In genomic region chr11:114668301-114668710, GRCm38 (mm10) we compare ENCODE assay signal across 8 mouse cellular contexts. TPM values are rescaled to one million over a fixed set of nuclear protein-coding genes. Genes with fewer than 3 reads are reported as not detected.
DNase-seq lines count a peak whose midpoint lies in the region; ATAC-seq and TF ChIP-seq lines count a peak whose summit lies in the region.

Gene Rpl38, plus strand, starts transcription at chr11:114668524.

- peak; percentile 69 for TF ChIP-seq CTCF in C2C12 (IDR thresholded peaks at IDR 0.05; ENCODE audit: control insufficient read depth, insufficient read depth, insufficient read length)
- peak; percentile 74 for TF ChIP-seq CTCF in brain, embryonic 14.5 days (IDR thresholded peaks at IDR 0.05; ENCODE audit: borderline replicate concordance, extremely low read depth, insufficient read depth, insufficient read length)
- TF ChIP-seq CTCF in spleen, adult 2 months (IDR thresholded peaks at IDR 0.05; ENCODE audit: extremely low read depth, insufficient read depth, insufficient read length, insufficient replicate concordance) = peak; percentile 61; the same call in 1 of the 2 replicates

- peak within 1 kb of the TSS; percentile 98 for H3K9ac ChIP-seq in kidney, embryonic 14.5 days (ENCODE audit: low read depth, low read length)
- peak within 1 kb of the TSS; percentile 90 for H3K9ac ChIP-seq in limb, embryonic 14.5 days (ENCODE audit: low read depth, low read length, severe bottlenecking)
- H3K9ac ChIP-seq in midbrain, embryonic 16.5 days (ENCODE audit: low read depth, low read length) = peak within 1 kb of the TSS; percentile 78

- H3K4me3 ChIP-seq in C2C12 (ENCODE audit: insufficient read depth, poor library complexity, severe bottlenecking) = peak within 1 kb of the TSS; percentile 92
- peak within 1 kb of the TSS; percentile 95 for H3K4me3 ChIP-seq in heart, embryonic 10.5 days
- H3K4me3 ChIP-seq in kidney, embryonic 14.5 days (ENCODE audit: low read length) = peak within 1 kb of the TSS; percentile 89
- H3K4me3 ChIP-seq in limb, embryonic 14.5 days (replicated peaks; ENCODE audit: low read length) = peak within 1 kb of the TSS; percentile 72
- peak within 1 kb of the TSS; percentile 68 for H3K4me3 ChIP-seq in midbrain, embryonic 16.5 days (ENCODE audit: low read depth, low read length)
- H3K4me3 ChIP-seq in spleen, adult 2 months (ENCODE audit: extremely low read depth, insufficient read depth, insufficient read length) = peak within 1 kb of the TSS; percentile 83

- peak within 1 kb of the TSS; percentile 95 for H3K27ac ChIP-seq in heart, embryonic 10.5 days
- H3K27ac ChIP-seq in kidney, embryonic 14.5 days (ENCODE audit: low read depth, low read length) = peak within 1 kb of the TSS; percentile 82
- peak within 1 kb of the TSS; percentile 90 for H3K27ac ChIP-seq in limb, embryonic 14.5 days (replicated peaks; ENCODE audit: low read depth, low read length)
- peak within 1 kb of the TSS; percentile 91 for H3K27ac ChIP-seq in midbrain, embryonic 16.5 days (ENCODE audit: low read length)
- H3K27ac ChIP-seq in spleen, adult 2 months (ENCODE audit: insufficient read depth, low read length) = peak within 1 kb of the TSS; percentile 75

- TF ChIP-seq POLR2A in brain, embryonic 14.5 days (IDR thresholded peaks at IDR 0.05; ENCODE audit: borderline replicate concordance, extremely low read depth, insufficient read depth, insufficient read length, poor library complexity, severe bottlenecking) = peak; percentile 70; the same call in 1 of the 2 replicates
- TF ChIP-seq POLR2A in limb, embryonic 14.5 days (IDR thresholded peaks at IDR 0.05; ENCODE audit: borderline replicate concordance, extremely low read depth, insufficient read depth, insufficient read length) = peak; percentile 91; the same call in 1 of the 2 replicates
- TF ChIP-seq POLR2A in spleen, adult 2 months (IDR thresholded peaks at IDR 0.05; ENCODE audit: low read depth, low read length) = peak; percentile 93

- peak; percentile 87 for ATAC-seq in erythroblast, adult 5-6 weeks (replicated peaks; ENCODE audit: low FRiP score, poor library complexity, severe bottlenecking)
- ATAC-seq in kidney, embryonic 14.5 days (ENCODE audit: low FRiP score, low TSS enrichment) = peak; percentile 84
- ATAC-seq in limb, embryonic 14.5 days (ENCODE audit: low FRiP score, low read depth) = peak; percentile 88
- peak; percentile 87 for ATAC-seq in midbrain, embryonic 16.5 days

- H3K4me1 ChIP-seq in heart, embryonic 10.5 days = peaks cover 17% of the 10 kb centered on the region
- H3K4me1 ChIP-seq in kidney, embryonic 14.5 days (ENCODE audit: control insufficient read depth, insufficient read depth, low read length) = peaks cover 10% of the 10 kb centered on the region; the same call in 1 of the 2 replicates
- H3K4me1 ChIP-seq in limb, embryonic 14.5 days (ENCODE audit: control insufficient read depth, insufficient read depth, low read length) = peaks cover 11% of the 10 kb centered on the region
- peaks cover 16% of the 10 kb centered on the region for H3K4me1 ChIP-seq in midbrain, embryonic 16.5 days (ENCODE audit: control insufficient read depth, insufficient read depth, low read length)
- H3K4me1 ChIP-seq in spleen, adult 2 months (ENCODE audit: control insufficient read depth, insufficient read depth, insufficient read length) = peaks cover 7% of the 10 kb centered on the region; the same call in 1 of the 2 replicates

- peak within 1 kb of the TSS; percentile 89 for H3ac ChIP-seq in C2C12 (ENCODE audit: control insufficient read depth, insufficient read length, low read depth)

- DNase-seq in brain, embryonic 14.5 days (ENCODE audit: low read depth) = peak; percentile 98
- peak; percentile 96 for DNase-seq in heart, embryonic 10.5 days (ENCODE audit: low spot score)
- DNase-seq in limb, embryonic 14.5 days (ENCODE audit: low spot score) = peak; percentile 98
- peak; percentile 89 to 95 for DNase-seq in spleen, adult 2 months (ENCODE audit: low read depth in 1 of 2, low spot score in 2 of 2)

- under 1% methylated on average over 20 of the region's 21 CpGs for WGBS in heart, embryonic 10.5 days
- WGBS in kidney, embryonic 14.5 days = under 1% methylated on average over 21 of the region's 21 CpGs
- under 1% methylated on average over 17 of the region's 21 CpGs for WGBS in limb, embryonic 14.5 days
- 0% methylated on average over 17 of the region's 21 CpGs for WGBS in midbrain, embryonic 16.5 days
- under 1% methylated on average over 18 of the region's 21 CpGs for WGBS in spleen, adult 2 months

- peaks cover 43% of the 10 kb centered on the region for H3K36me3 ChIP-seq in C2C12 (ENCODE audit: control insufficient read depth, insufficient read depth)
- peaks cover 33% of the 10 kb centered on the region for H3K36me3 ChIP-seq in heart, embryonic 10.5 days
- peaks cover 33% of the 10 kb centered on the region for H3K36me3 ChIP-seq in kidney, embryonic 14.5 days (ENCODE audit: control insufficient read depth, insufficient read depth, low read length)
- peaks cover 32% of the 10 kb centered on the region for H3K36me3 ChIP-seq in limb, embryonic 14.5 days (ENCODE audit: control insufficient read depth, insufficient read depth, low read length)
- H3K36me3 ChIP-seq in midbrain, embryonic 16.5 days (ENCODE audit: control insufficient read depth, insufficient read depth, low read length) = peaks cover 22% of the 10 kb centered on the region
- H3K36me3 ChIP-seq in spleen, adult 2 months (ENCODE audit: control insufficient read depth, insufficient read depth, low read length) = peaks cover 24% of the 10 kb centered on the region

- peak within 1 kb of the TSS; percentile 66 for H3K4me2 ChIP-seq in kidney, embryonic 14.5 days (replicated peaks; ENCODE audit: low read depth, low read length)
- peak within 1 kb of the TSS; percentile 82 for H3K4me2 ChIP-seq in limb, embryonic 14.5 days (replicated peaks; ENCODE audit: low read depth, low read length, severe bottlenecking)
- H3K4me2 ChIP-seq in midbrain, embryonic 16.5 days (ENCODE audit: low read length) = peak within 1 kb of the TSS; percentile 92

- peaks cover 49% of the 10 kb centered on the region for H3K79me2 ChIP-seq in C2C12 (ENCODE audit: control insufficient read depth, insufficient read depth)

- H3K9me3 ChIP-seq in heart, embryonic 10.5 days = no peaks in the 10 kb centered on the region
- H3K9me3 ChIP-seq in kidney, embryonic 14.5 days (ENCODE audit: control insufficient read depth, low read length) = no peaks in the 10 kb centered on the region
- no peaks in the 10 kb centered on the region for H3K9me3 ChIP-seq in limb, embryonic 14.5 days (ENCODE audit: control insufficient read depth, low read length)
- no peaks in the 10 kb centered on the region for H3K9me3 ChIP-seq in midbrain, embryonic 16.5 days (replicated peaks; ENCODE audit: control insufficient read depth, low read length, poor library complexity, severe bottlenecking)

- peaks cover 10% of the 10 kb centered on the region for H3K27me3 ChIP-seq in C2C12 (ENCODE audit: control insufficient read depth, insufficient read depth, insufficient read length)
- H3K27me3 ChIP-seq in heart, embryonic 10.5 days (ENCODE audit: insufficient read depth, poor library complexity, severe bottlenecking) = peaks cover 23% of the 10 kb centered on the region
- H3K27me3 ChIP-seq in kidney, embryonic 14.5 days (ENCODE audit: control insufficient read depth, insufficient read depth, low read length) = peaks cover 3% of the 10 kb centered on the region; the same call in 1 of the 2 replicates
- no peaks in the 10 kb centered on the region for H3K27me3 ChIP-seq in limb, embryonic 14.5 days (ENCODE audit: control insufficient read depth, insufficient read depth, low read length)
- H3K27me3 ChIP-seq in midbrain, embryonic 16.5 days (ENCODE audit: control insufficient read depth, insufficient read depth, low read depth, low read length) = no peaks in the 10 kb centered on the region; the same call in 1 of the 2 replicates
- H3K27me3 ChIP-seq in spleen, adult 2 months (ENCODE audit: control insufficient read depth, insufficient read depth, low read length) = no peaks in the 10 kb centered on the region

- peaks cover 45% of the 10 kb centered on the region for H3K79me3 ChIP-seq in C2C12 (ENCODE audit: low read depth)

TF ChIP-seq in C2C12, 6 proteins besides CTCF, POLR2A, EP300 and RAD21:
- TF ChIP-seq CEBPB (IDR thresholded peaks at IDR 0.05; ENCODE audit: low read depth) (no peak), MAX (IDR thresholded peaks at IDR 0.05) (peak; percentile 80)

RNA-seq across cellular contexts. Expression of gene Rpl38, which starts in this region (rescaled TPM):
- polyA plus RNA-seq in C2C12 (2012; fragmentation: generic; extraction: Trizol) = 3,802 TPM
- 1,736 and 1,742 TPM in 2 replicates for polyA plus RNA-seq in brain, embryonic 14.5 days (2012; rRNA removed)
- 178 and 282 TPM in 2 replicates for total RNA-seq in erythroblast, adult 5-6 weeks (2015; ENCODE audit: low replicate concordance)
- 361 and 369 TPM in 2 replicates for total RNA-seq in erythroblast, adult 5-6 weeks (2017; ENCODE audit: low replicate concordance)
- 789 and 902 TPM in 2 replicates for polyA plus RNA-seq in heart, embryonic 10.5 days (2016; fragmentation: Nextera tagmentation; extraction: Ambion mirVana)
- 1,061 and 1,397 TPM in 2 replicates for polyA plus RNA-seq in kidney, embryonic 14.5 days (2014; fragmentation: Nextera tagmentation; extraction: Ambion mirVana)
- polyA plus RNA-seq in limb, embryonic 14.5 days (2012; rRNA removed) = 1,565 and 2,419 TPM in 2 replicates
- 1,011 and 1,139 TPM in 2 replicates for polyA plus RNA-seq in limb, embryonic 14.5 days (2014; fragmentation: Nextera tagmentation; extraction: Ambion mirVana)
- polyA plus RNA-seq in midbrain, embryonic 16.5 days (2015; fragmentation: Nextera tagmentation; extraction: Ambion mirVana) = 641 and 649 TPM in 2 replicates
- 360 and 414 TPM in 2 replicates for polyA plus RNA-seq in spleen, adult 2 months (2012; rRNA removed)

Comparison
In these comparisons a context has a peak if more than half of its experiments do, and no peak if none do; other contexts are left out.
1. Peak in every context shown above with its lines: DNase-seq, ATAC-seq, H3K4me3 ChIP-seq and H3K27ac ChIP-seq.